Mouse (Mus musculus): ENCODE data around the gene Phf21b.

GRCm38 (mm10) chr15:84743347-84743746 is 112.5 kb downstream of the Phf21b start:
- no peak for TF ChIP-seq POLR2A (IDR thresholded peaks at IDR 0.05; ENCODE audit: control insufficient read depth, extremely low read depth, insufficient read depth, low read length, poor library complexity)
- no peak for TF ChIP-seq CTCF (IDR thresholded peaks at IDR 0.05; ENCODE audit: borderline replicate concordance, control insufficient read depth, extremely low read depth, insufficient read depth, low read length, poor library complexity)
